Mouse (Mus musculus) liver, embryonic 12.5 days (tissue): Measurements from ENCODE around the gene Trp53rkb. TPM values are rescaled to one million over a fixed set of nuclear protein-coding genes. Genes with fewer than 3 reads are reported as not detected.
"Not testable (repeated sequence)": the region's sequence is repeated elsewhere in the genome, so short reads cannot be mapped to it uniquely, and the experiment has no call there.

Source experiments
- ATAC-seq: fragments of 200-750 bp; cut with Nextera tagmentation; 2 replicates; pipeline ENCODE4 v1.8.0; 2017; ENCODE audit warnings: moderate number of reproducible peaks, mild to moderate bottlenecking, moderate library complexity
- H3K27ac ChIP-seq: fragments of 300-500 bp; sonication (generic); 2 replicates; pipeline ENCODE4 v1.5.1; 2016; ENCODE audit warnings: mild to moderate bottlenecking
- H3K27me3 ChIP-seq: fragments of 300-500 bp; sonication (generic); replicated peaks from 2 replicates; pipeline ENCODE4 v1.6.1; 2016; ENCODE audit warnings: mild to moderate bottlenecking, moderate library complexity
- H3K36me3 ChIP-seq: fragments of 300-500 bp; sonication (generic); 2 replicates; pipeline ENCODE4 v1.6.1; 2016; ENCODE audit warnings: mild to moderate bottlenecking, moderate library complexity
- H3K4me1 ChIP-seq: fragments of 300-500 bp; sonication (generic); 2 replicates; pipeline ENCODE4 v1.6.1; 2016
- H3K4me2 ChIP-seq: fragments of 300-500 bp; sonication (generic); 2 replicates; pipeline ENCODE4 v1.6.1; 2016; ENCODE audit warnings: mild to moderate bottlenecking, moderate library complexity
- H3K4me3 ChIP-seq: fragments of 300-500 bp; sonication (generic); 2 replicates; pipeline ENCODE4 v1.5.1; 2016; ENCODE audit warnings: mild to moderate bottlenecking, moderate library complexity
- H3K9ac ChIP-seq: fragments of 300-500 bp; sonication (generic); 2 replicates; pipeline ENCODE4 v1.6.1; 2016; ENCODE audit warnings: mild to moderate bottlenecking, moderate library complexity
- H3K9me3 ChIP-seq: fragments of 300-500 bp; sonication (generic); replicated peaks from 2 replicates; pipeline ENCODE4 v1.6.1; 2016; ENCODE audit warnings: mild to moderate bottlenecking, moderate library complexity
- WGBS: fragments of 180-500 bp; shearing (Covaris S2); methylation state at CpG from one replicate; pipeline ENCODE4 v1.1.7; 2016; ENCODE audit not compliant: insufficient replicate concordance; 5-methylcytosine and 5-hydroxymethylcytosine counted together
- polyA plus RNA-seq: library from polyadenylated mRNA; unstranded; fragments of >200 nt; fragmentation: Nextera tagmentation; extraction: Ambion mirVana; gene quantifications from 2 replicates; pipeline ENCODE4 v1.2.1, GENCODE M21; 2016

The Trp53rkb gene
- polyA plus RNA-seq, 1 experiment from 2014 or later = 5.0 TPM

- H3K27me3 ChIP-seq = peaks cover 6% of the 10 kb centered on the region; the same call in 1 of the 2 replicates
- no peaks in the 10 kb centered on the region for H3K9me3 ChIP-seq
- no peak for ATAC-seq
- H3K9ac ChIP-seq = no peak overlapping the region
- H3K4me3 ChIP-seq = no peak overlapping the region
- H3K4me2 ChIP-seq = no peak overlapping the region
- no peaks in the 10 kb centered on the region for H3K36me3 ChIP-seq
- H3K4me1 ChIP-seq = no peaks in the 10 kb centered on the region
- WGBS = 57% methylated on average over 10 of the region's 10 CpGs
- H3K27ac ChIP-seq = no peak overlapping the region
Observed at GRCm38 (mm10) chr2:166773587-166773986, 18.7 kb upstream of the Trp53rkb start.

DNA sequence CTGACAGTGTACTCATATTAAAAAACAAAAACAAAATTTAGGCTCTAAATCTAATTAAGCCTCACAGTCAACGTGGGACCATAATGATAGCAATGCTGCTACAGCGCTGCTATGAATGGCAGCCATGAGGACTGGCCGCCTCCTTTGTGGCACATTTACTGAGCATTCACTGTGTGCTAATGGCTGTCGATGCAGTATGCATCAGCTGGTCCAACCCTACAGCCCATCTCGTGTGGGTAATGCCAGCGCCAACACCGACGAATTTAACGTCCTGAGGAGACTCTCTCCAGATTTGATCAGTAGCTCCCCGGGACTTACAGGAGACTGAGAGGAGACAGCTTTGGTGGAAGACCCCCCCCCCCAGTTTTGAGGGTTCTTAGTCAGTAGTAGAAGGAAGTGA, 18.1 kb upstream of the Trp53rkb start:
- Histone ChIP-seq H3K27ac (no peak overlapping the region), H3K4me3 (no peak overlapping the region)

DNA sequence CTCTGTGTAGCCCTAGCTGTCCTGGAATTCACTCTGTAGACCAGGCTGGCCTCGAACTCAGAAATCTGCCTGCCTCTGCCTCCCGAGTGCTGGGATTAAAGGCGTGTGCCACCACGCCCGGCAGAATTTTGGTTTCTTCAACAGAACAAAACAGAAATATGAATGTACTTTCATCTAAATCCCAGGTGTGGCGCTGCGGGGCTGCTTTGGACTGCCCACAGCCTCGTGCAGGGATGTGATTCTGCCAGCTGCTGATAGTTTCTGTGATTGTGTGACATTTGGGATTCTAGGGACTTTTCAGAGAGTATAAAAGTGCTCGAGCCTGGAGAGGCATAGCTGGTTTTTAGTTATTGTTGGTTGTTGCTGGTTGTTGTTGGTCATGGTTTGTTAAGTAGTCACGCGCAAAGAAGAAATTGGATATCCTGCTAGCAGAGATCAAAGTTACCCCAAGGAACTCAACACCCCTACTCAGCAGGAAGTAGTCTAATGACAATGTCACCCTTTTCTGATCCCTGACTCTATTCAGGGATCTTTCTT, 16.9 kb upstream of the Trp53rkb start:
- Histone ChIP-seq H3K9ac (no peak overlapping the region), H3K4me1 (no peaks in the 10 kb centered on the region), H3K36me3 (no peaks in the 10 kb centered on the region), H3K27me3 (peaks cover 6% of the 10 kb centered on the region; the same call in 1 of the 2 replicates), H3K27ac (no peak overlapping the region), H3K4me3 (no peak overlapping the region), H3K4me2 (no peak overlapping the region), H3K9me3 (no peaks in the 10 kb centered on the region)
- 63% methylated on average over 11 of the region's 11 CpGs for WGBS
- no peak for ATAC-seq

More for the DNA sequence above, 18.1 kb upstream of the Trp53rkb start:
- ATAC-seq = no peak
- Histone ChIP-seq H3K9me3 (no peaks in the 10 kb centered on the region), H3K4me2 (no peak overlapping the region), H3K4me1 (no peaks in the 10 kb centered on the region), H3K27me3 (peaks cover 6% of the 10 kb centered on the region; the same call in 1 of the 2 replicates), H3K36me3 (no peaks in the 10 kb centered on the region), H3K9ac (no peak overlapping the region)
- 73% methylated on average over 10 of the region's 10 CpGs for WGBS

- Histone ChIP-seq H3K36me3 (no peaks in the 10 kb centered on the region), H3K4me3 (no peak overlapping the region), H3K4me1 (0 out of 2 replicates have a peak, but pooled peaks cover 3% of the 10 kb centered on the region), H3K4me2 (no peak overlapping the region), H3K9me3 (no peaks in the 10 kb centered on the region), H3K9ac (no peak overlapping the region), H3K27ac (no peak overlapping the region), H3K27me3 (peaks cover 6% of the 10 kb centered on the region)
- WGBS = 20% methylated on average over 1 of the region's 2 CpGs
- ATAC-seq = no peak
Observed at GRCm38 (mm10) chr2:166776272-166776671, 16.1 kb upstream of the Trp53rkb start.

DNA sequence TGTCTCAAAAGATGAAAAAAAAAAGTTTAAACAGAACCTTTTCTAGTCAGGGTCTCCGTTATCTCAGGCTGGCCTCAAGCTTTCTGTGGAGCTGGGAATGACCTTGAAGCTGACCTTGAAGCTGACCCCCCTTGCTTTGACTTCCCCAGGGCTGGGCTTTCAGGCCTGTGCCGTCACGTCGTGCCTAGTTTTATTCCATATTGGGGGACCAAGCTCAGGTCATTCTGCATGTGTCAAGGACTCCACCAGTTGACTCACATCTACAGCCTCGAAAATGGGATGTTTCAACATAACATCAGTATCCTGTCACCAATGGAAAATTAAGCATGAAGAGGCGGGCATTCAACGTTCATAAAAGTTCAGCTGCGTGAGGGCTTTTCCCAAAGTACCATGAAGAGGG, 12.4 kb upstream of the Trp53rkb start:
- no peaks in the 10 kb centered on the region for H3K9me3 ChIP-seq
- no peak for ATAC-seq
- no peaks in the 10 kb centered on the region for H3K36me3 ChIP-seq
- 0 out of 2 replicates have a peak, but pooled peaks cover 3% of the 10 kb centered on the region for H3K4me1 ChIP-seq
- no peak overlapping the region for H3K9ac ChIP-seq
- 69% methylated on average over 8 of the region's 8 CpGs for WGBS
- peaks cover 3% of the 10 kb centered on the region; the same call in 1 of the 2 replicates for H3K27me3 ChIP-seq
- no peak overlapping the region for H3K27ac ChIP-seq
- H3K4me2 ChIP-seq = no peak overlapping the region
- H3K4me3 ChIP-seq = no peak overlapping the region

DNA sequence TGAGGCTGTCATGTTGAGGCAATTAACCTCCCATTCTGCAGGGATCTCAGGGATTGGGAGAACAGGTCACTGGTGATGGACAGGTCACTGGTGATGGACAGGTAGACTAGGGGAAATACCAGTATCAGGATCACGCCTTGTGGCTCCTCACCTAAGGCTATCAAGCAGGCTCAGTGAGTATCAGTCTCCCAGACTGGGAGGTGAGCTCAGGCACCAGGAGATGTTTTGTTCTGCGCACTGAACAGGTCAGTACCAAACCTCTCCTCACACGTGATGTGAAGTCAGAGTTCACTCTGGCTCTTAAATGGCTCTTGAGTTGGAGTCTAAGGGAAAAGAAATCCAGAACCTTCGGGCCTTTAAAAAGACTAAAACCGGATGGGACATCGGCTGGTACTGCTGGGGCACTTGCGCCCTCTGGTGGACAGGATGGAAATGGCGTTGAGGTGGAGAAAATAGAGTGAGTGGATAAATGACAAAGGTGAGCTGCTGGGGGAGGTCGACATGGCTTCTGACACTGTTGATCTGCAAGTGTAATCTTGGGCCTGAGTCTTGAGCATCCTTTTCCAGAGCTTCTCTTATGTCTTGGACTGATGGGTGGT, 11.3 kb upstream of the Trp53rkb start:
- Histone ChIP-seq H3K4me1 (peaks cover 10% of the 10 kb centered on the region), H3K4me3 (no peak overlapping the region), H3K9me3 (no peaks in the 10 kb centered on the region), H3K27ac (no peak overlapping the region), H3K36me3 (no peaks in the 10 kb centered on the region), H3K4me2 (no peak overlapping the region), H3K27me3 (peaks cover 7% of the 10 kb centered on the region; the same call in 1 of the 2 replicates), H3K9ac (no peak overlapping the region)
- no peak for ATAC-seq
- 9% methylated on average over 9 of the region's 9 CpGs for WGBS

GRCm38 (mm10) chr2:166784376-166784775, 8.0 kb upstream of the Trp53rkb start:
- Histone ChIP-seq H3K27ac (no peak overlapping the region), H3K4me1 (peaks cover 21% of the 10 kb centered on the region), H3K27me3 (peaks cover 12% of the 10 kb centered on the region; the same call in 1 of the 2 replicates), H3K9me3 (no peaks in the 10 kb centered on the region), H3K9ac (no peak overlapping the region), H3K36me3 (no peaks in the 10 kb centered on the region), H3K4me2 (no peak overlapping the region), H3K4me3 (no peak overlapping the region)
- ATAC-seq = no peak
- WGBS = 70% methylated on average over 6 of the region's 6 CpGs

DNA sequence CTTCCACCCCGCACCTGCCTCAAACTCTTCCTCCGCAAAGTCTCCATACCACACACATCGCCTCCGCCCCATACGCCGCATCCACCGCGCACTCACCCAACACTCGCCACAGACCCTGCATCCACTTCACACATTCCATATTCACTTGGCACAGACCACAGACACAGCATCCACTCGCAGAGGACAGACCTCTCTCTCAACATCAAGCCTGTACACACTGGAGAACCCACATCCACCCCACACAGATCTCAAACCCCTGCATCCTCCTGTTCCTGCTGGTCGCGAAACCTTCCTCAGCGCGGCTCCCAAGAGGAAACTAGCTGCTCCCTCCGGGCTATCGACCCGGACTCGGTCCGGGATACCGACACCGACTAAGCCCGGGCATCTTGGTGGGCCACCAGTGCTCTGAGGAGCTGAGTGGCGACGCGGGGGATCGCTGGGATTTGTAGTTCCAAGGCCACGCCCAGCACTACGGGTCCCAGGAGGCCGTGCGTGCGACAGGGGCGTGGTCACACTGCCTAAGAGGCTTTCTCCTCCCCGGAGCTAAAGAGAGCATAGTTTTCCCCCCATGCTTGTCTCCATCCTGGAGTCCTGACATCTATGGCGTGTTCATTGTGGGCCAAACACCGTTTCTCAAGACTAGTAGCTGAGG, 5.9 kb upstream of the Trp53rkb start:
- Histone ChIP-seq H3K9ac (peak overlapping the region; percentile 61), H3K9me3 (no peaks in the 10 kb centered on the region), H3K36me3 (no peaks in the 10 kb centered on the region), H3K27me3 (peaks cover 12% of the 10 kb centered on the region; the same call in 1 of the 2 replicates), H3K4me2 (peak overlapping the region; percentile 80), H3K4me3 (peak overlapping the region; percentile 61), H3K27ac (no peak overlapping the region), H3K4me1 (peaks cover 18% of the 10 kb centered on the region)
- WGBS = 2% methylated on average over 35 of the region's 35 CpGs
- peak; percentile 96 for ATAC-seq

DNA sequence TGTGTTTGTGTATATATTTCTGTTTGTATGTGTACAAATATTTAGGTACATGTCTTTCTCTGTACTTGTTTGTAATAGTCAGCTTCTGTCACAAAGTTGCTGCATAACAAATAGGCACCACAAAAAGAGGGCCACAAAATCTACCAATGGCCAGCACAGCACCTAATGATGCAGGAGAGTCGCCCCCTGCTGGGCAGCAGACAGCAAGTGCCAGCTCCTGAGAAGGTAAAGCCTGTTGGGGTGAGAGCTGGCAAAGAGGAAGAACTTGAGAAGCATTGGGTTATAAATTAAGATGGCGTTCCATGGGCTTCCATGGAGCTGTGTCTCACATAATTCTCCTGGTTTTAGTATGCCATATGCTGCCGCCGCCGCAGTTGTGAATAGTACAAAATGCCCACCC, 593 bp upstream of the Trp53rkb start:
- Histone ChIP-seq H3K27me3 (0 out of 2 replicates have a peak, but pooled peaks cover 6% of the 10 kb centered on the region), H3K36me3 (peaks cover 11% of the 10 kb centered on the region), H3K4me3 (no peak overlapping the region), H3K4me1 (peaks cover 26% of the 10 kb centered on the region), H3K9ac (no peak overlapping the region), H3K27ac (no peak overlapping the region), H3K9me3 (no peaks in the 10 kb centered on the region), H3K4me2 (no peak overlapping the region)
- 70% methylated on average over 5 of the region's 5 CpGs for WGBS
- no peak for ATAC-seq

- Histone ChIP-seq H3K4me3 (peak overlapping the region; percentile 83), H3K36me3 (peaks cover 30% of the 10 kb centered on the region), H3K4me2 (peak overlapping the region; percentile 87), H3K9ac (peak overlapping the region; percentile 85), H3K4me1 (peaks cover 18% of the 10 kb centered on the region), H3K27ac (peak overlapping the region; percentile 74)
- not testable (repeated sequence) for H3K27me3 ChIP-seq, H3K9me3 ChIP-seq
- under 1% methylated on average over 73 of the region's 76 CpGs for WGBS
- ATAC-seq = peak; percentile 93
Observed at GRCm38 (mm10) chr2:166793542-166794214, 1.3 kb downstream of the Trp53rkb start.

DNA sequence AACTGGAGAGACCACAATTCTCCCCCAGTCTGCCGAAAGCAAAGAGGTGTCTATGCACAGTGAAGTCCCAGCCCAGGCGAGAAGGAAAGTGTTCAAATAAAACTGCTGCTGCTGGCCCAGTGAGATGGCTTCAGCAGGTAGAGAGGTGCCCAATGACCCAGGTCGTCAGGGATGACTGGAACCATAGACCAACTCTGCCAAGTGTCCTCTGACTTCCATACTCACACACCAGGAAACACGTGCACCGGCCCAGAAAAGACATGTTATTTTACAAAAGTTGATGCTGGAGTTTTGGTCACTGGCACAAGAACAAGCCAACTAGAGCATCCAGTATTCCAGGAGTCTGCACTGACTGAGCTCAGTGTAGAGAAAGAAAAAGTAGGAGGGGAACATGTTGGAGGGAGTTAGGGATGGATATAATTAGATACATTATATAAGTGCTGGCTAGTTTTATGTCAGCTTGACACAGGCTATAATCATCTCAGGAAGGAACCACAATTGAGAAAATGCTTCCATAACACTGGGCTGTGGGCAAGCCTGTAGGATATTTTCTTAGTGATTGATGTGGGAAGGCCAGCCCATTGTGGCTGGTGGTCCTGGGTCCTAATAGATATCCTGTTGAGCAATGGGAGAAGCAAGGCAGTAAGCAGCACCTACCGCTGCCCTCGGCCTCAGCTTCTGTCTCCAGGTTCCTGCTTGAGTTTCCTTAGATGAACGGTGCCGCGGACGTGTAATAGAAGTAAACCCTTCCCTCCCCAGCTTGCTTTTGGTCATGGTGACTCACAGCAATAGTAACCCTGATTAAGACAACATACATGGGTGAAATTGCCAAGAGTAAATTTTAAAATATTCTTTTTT, 7.5 kb downstream of the Trp53rkb start:
- no peak overlapping the region for H3K4me3 ChIP-seq
- no peaks in the 10 kb centered on the region; the same call in none of the 2 replicates for H3K27me3 ChIP-seq
- H3K4me2 ChIP-seq = no peak overlapping the region
- peaks cover 33% of the 10 kb centered on the region for H3K36me3 ChIP-seq
- no peaks in the 10 kb centered on the region for H3K9me3 ChIP-seq
- WGBS = 55% methylated on average over 11 of the region's 11 CpGs
- H3K9ac ChIP-seq = no peak overlapping the region
- no peak overlapping the region for H3K27ac ChIP-seq
- peaks cover under 1% of the 10 kb centered on the region; the same call in 1 of the 2 replicates for H3K4me1 ChIP-seq
- ATAC-seq = no peak
